Mouse (Mus musculus): ENCODE measurements around the gene Dpp4.

The Dpp4 gene

DNA sequence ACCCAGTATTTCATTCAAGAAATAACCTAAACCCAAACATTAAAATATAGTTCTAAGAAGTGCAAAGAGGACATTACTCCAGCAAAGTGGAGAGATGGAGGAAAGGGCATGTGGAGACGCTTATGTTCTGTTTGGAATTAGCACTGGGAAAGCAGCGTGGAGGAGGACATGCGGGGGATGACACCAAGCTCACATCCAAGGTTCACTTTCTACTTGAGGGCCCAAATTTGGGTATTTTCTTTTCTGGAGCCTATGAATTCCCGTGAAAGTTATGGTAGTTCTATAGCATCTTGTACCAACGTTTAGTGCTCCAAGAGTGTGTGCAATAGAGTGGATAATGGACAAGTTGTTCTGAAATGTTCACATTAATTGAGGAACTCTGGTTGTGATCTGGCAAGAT, 105.1 kb downstream of the Dpp4 start:
- DNase-seq (ENCODE audit: low read depth, low spot score) = no peak

DNA sequence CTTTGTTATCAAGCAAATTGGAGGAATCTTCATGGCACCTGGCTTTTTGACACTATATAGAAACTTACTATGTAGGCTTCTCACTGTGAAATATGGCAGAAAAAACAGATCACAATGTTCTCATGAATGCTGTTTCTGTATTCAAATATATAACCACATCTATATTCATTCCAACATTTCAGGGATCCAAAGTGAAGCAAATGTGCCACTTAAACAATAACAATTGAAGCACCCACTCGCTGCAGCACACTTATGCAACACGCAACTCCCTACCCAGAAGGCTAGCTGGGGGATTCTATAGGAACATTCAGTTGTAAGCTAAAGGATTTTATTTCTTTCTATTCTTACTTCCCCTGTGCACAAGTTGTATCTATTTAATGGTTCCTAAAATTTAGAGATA, 110.3 kb downstream of the Dpp4 start:
- DNase-seq (ENCODE audit: low read depth, low spot score) = no peak

DNA sequence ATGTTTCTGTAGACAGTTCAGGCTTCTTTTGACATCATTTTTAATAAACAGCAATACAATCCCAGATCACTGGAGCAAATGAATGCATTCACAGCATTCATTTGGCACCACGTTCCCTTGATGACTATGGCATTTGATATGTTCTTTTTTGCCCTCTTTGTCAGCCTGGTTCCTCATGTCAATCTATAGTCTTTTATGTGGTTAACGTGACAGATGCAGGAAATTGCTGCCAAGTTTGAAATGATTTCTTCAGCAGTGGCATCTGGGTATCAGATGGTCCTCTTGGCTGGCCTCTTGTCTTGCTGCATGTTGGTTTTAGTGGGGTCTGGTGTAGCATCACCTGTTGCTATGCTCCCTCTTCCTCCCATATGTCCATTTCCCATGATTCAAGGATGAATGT, 118.2 kb downstream of the Dpp4 start:
- DNase-seq (ENCODE audit: low read depth, low spot score) = no peak

DNA sequence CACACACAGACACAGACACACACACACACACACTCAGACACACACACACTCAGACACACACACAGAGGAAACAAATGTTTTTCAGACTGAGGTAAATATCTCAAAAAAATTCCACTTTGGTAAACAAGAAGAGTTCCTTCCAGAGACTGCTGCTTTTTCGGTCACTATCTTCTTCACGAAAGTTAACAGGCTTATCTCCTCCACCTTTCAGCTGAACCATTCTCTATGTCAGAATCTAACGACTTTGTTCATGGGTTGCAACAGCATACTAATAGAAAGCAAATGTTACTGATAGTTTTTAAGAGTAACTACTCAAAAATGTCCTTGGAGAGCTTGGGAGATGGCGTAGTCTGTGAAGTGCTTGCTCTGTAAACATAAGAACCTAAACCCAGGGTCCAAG, 124.5 kb downstream of the Dpp4 start:
- no peak for DNase-seq (ENCODE audit: low read depth, low spot score)

DNA sequence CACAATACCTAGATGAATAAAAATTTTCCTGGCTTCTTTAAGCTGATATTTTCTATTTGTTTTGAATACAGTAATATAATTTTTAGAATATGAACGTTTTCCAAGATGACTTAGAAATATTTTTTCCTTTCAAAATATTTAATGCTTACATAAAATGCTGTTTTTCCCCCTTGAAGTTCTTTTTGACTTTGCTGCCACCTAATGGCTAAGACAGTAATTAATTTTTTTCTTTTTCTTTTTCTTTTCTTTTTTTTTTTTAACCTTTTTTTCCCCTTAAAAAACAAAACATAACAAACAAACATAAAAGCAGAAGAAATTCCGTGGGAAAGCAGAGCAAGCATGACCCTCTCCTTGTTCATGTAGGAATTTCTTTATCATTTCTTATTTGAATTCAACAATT, 126.2 kb downstream of the Dpp4 start:
- no peak for DNase-seq (ENCODE audit: low read depth, low spot score)

DNA sequence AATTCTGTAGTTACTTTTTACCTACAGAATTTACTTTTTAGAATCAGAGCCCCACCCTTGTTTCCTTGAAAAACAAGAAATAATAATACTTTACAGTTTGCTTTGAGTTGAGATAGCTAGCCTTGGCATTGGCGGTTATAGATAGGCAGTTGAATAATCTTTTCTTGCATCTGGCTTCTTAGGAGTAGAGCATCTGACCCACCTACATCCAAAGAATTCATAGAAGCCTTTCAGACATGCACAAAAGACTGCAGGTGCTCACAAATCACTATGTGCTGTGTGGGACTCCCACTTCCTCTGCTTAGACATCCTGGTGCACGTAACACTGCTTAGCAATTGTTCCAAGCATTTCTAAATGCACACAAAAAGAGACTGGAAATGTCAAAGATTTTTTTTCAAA, 127.0 kb downstream of the Dpp4 start:
- no peak for DNase-seq (ENCODE audit: low read depth, low spot score)

All from c-Kit-negative CD71-positive TER-119-positive erythroid progenitor cells, embryonic 14.5 days (primary cell).